Mouse (Mus musculus) testis, adult 2 months (tissue): ENCODE results near the gene Mgat3.

Experiments used
- CTCF ChIP-seq: fragments of 200-500 bp; IDR thresholded peaks from 2 replicates; pipeline ENCODE4 v1.5.1; 2012; ENCODE audit warnings: low read depth, mild to moderate bottlenecking, inconsistent platforms, low read length, moderate library complexity; ENCODE audit not compliant: control insufficient read depth, insufficient read depth, insufficient replicate concordance
- POLR2A ChIP-seq: fragments of 200-500 bp; IDR thresholded peaks from 2 replicates; pipeline ENCODE4 v1.6.1; 2012; ENCODE audit warnings: low read depth, mild to moderate bottlenecking, inconsistent platforms, low read length, moderate library complexity; ENCODE audit not compliant: control insufficient read depth

GRCm38 (mm10) chr15:80217476-80217875, 44.0 kb downstream of the Mgat3 start:
- TF ChIP-seq POLR2A (no peak), CTCF (no peak)
